Mouse (Mus musculus) c-Kit-positive CD71-positive TER-119-negative erythroid progenitor cells, embryonic 14.5 days (primary cell): ENCODE data around the gene Cnnm2.

Experiments
- DNase-seq: peaks from one replicate; pipeline ENCODE4 v3.0.0-alpha.2; 2013; ENCODE audit warnings: low read depth

Cnnm2 gene

GRCm38 (mm10) chr19:46928136-46928535 is 166.7 kb downstream of the Cnnm2 start:
- DNase-seq, result no peak

- DNase-seq, result no peak
These were observed 167.7 kb downstream of the Cnnm2 start for GRCm38 (mm10) chr19:46929044-46929587.
